Mouse (Mus musculus) adrenal gland, postnatal 10 days (tissue): ENCODE data around the gene Ptgdr. TPM values are rescaled to one million over a fixed set of nuclear protein-coding genes. Genes with fewer than 3 reads are reported as not detected.
"Not testable (repeated sequence)": the region's sequence is repeated elsewhere in the genome, so short reads cannot be mapped to it uniquely, and the experiment has no call there.

Experiments
- DNase-seq: peaks from one replicate; pipeline ENCODE4 v3.0.0; 2021; ENCODE audit warnings: mixed read lengths
- total RNA-seq, 2 experiments: library from RNA; stranded (reverse); gene quantifications; 2 replicates each; pipeline ENCODE4 v1.2.3; 2021

The Ptgdr gene
- total RNA-seq, 2 experiments from 2014 or later = not detected

DNA sequence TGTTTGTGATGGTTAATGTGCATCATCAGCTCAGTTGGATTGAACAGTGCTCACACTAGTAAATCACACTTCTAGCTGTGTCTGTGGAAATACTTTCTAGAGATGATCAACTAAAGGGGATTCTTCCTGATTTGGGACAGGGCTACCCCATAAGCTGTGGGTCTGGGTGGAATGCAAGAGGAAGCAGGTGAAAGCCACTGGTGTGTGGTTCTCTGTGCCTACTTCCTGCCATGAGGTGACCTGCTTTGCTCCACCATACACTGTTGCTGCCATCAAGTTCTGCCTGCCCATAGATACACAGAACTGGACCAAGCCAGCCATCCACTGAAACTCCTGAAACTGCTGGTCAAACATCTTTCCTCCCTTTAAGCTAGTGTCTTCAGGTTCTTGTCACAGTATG is 46.0 kb downstream of the Ptgdr start:
- not testable (repeated sequence) for DNase-seq

Other genes starting within 250 kb of the Ptgdr start
- not detected for gene Gm5624, start 231.4 kb downstream of the Ptgdr start, total RNA-seq
- not detected for gene Gm8257, start 152.9 kb downstream of the Ptgdr start, total RNA-seq
- gene Gm8267, start 109.0 kb downstream of the Ptgdr start, total RNA-seq = not detected
- gene Ptger2, start 128.8 kb upstream of the Ptgdr start, total RNA-seq = 1 to 10 TPM; 1.3 to 1.5 TPM